Mouse (Mus musculus) lung, embryonic 15.5 days (tissue): ENCODE results near the gene Acacb. TPM values are rescaled to one million over a fixed set of nuclear protein-coding genes. Genes with fewer than 3 reads are reported as not detected.

Experiments
- ATAC-seq: fragments of 200-750 bp; cut with Nextera tagmentation; 2 replicates; pipeline ENCODE4 v1.8.0; 2017; ENCODE audit warnings: moderate number of reproducible peaks, borderline replicate concordance; ENCODE audit not compliant: low FRiP score, low TSS enrichment; ENCODE audit errors: extremely low read depth
- H3K27ac ChIP-seq: fragments of 300-500 bp; sonication (generic); 2 replicates; pipeline ENCODE4 v1.5.1; 2015; ENCODE audit warnings: moderate library complexity, mild to moderate bottlenecking, inconsistent platforms
- H3K27me3 ChIP-seq: fragments of 300-500 bp; sonication (generic); 2 replicates; pipeline ENCODE4 v1.6.1; 2015; ENCODE audit warnings: inconsistent platforms
- H3K36me3 ChIP-seq: fragments of 300-500 bp; sonication (generic); 2 replicates; pipeline ENCODE4 v1.6.1; 2015; ENCODE audit warnings: inconsistent platforms
- H3K4me1 ChIP-seq: fragments of 300-500 bp; sonication (generic); 2 replicates; pipeline ENCODE4 v1.6.1; 2015; ENCODE audit warnings: inconsistent platforms
- H3K4me2 ChIP-seq: fragments of 300-500 bp; sonication (generic); 2 replicates; pipeline ENCODE4 v1.6.1; 2015; ENCODE audit warnings: inconsistent platforms, mild to moderate bottlenecking, moderate library complexity
- H3K4me3 ChIP-seq: fragments of 300-500 bp; sonication (generic); 2 replicates; pipeline ENCODE4 v1.5.1; 2015; ENCODE audit warnings: mild to moderate bottlenecking, inconsistent platforms
- H3K9ac ChIP-seq: fragments of 300-500 bp; sonication (generic); 2 replicates; pipeline ENCODE4 v1.6.1; 2015; ENCODE audit warnings: inconsistent platforms
- H3K9me3 ChIP-seq: fragments of 300-500 bp; sonication (generic); 2 replicates; pipeline ENCODE4 v1.6.1; 2016; ENCODE audit warnings: inconsistent platforms
- WGBS: fragments of 180-500 bp; shearing (Covaris S2); methylation state at CpG from one replicate; pipeline ENCODE4 v1.1.7; 2015; 5-methylcytosine and 5-hydroxymethylcytosine counted together
- polyA plus RNA-seq: library from polyadenylated mRNA; unstranded; fragments of >200 nt; fragmentation: Nextera tagmentation; extraction: Ambion mirVana; gene quantifications from 2 replicates; pipeline ENCODE4 v1.2.1, GENCODE M21; 2015

Gene Acacb
- 1.7 and 2.4 TPM in 2 replicates for polyA plus RNA-seq

- WGBS: 35% methylated on average over 19 of the region's 19 CpGs
These were observed at the start of gene Acacb for GRCm38 (mm10) chr5:114146028-114146888. Gene Acacb (plus strand): TSS chr5:114146535.

GRCm38 (mm10) chr5:114099709-114100389, 46.5 kb upstream of the Acacb start:
- Histone ChIP-seq H3K4me3 (peak overlapping the region; percentile 94), H3K27me3 (no peaks in the 10 kb centered on the region), H3K9me3 (no peaks in the 10 kb centered on the region), H3K4me2 (peak overlapping the region; percentile 88), H3K36me3 (0 out of 2 replicates have a peak, but pooled peaks cover 6% of the 10 kb centered on the region), H3K9ac (peak overlapping the region; percentile 95), H3K4me1 (peaks cover 15% of the 10 kb centered on the region), H3K27ac (peak overlapping the region; percentile 45)
- peak; percentile 92 for ATAC-seq
- WGBS: 6% methylated on average over 37 of the region's 37 CpGs

More at GRCm38 (mm10) chr5:114146028-114146888, at the start of gene Acacb:
- ATAC-seq: no peak
- Histone ChIP-seq H3K27me3 (no peaks in the 10 kb centered on the region), H3K9me3 (no peaks in the 10 kb centered on the region), H3K4me1 (peaks cover 3% of the 10 kb centered on the region; the same call in 1 of the 2 replicates), H3K4me2 (no peak within 1 kb of the TSS), H3K4me3 (no peak within 1 kb of the TSS), H3K27ac (no peak within 1 kb of the TSS), H3K9ac (no peak within 1 kb of the TSS), H3K36me3 (no peaks in the 10 kb centered on the region)

GRCm38 (mm10) chr5:114100390-114101099, 45.8 kb upstream of the Acacb start:
- H3K4me3 ChIP-seq: peak overlapping the region; percentile 94
- peaks cover 15% of the 10 kb centered on the region for H3K4me1 ChIP-seq
- no peaks in the 10 kb centered on the region for H3K27me3 ChIP-seq
- 3% methylated on average over 54 of the region's 64 CpGs for WGBS
- H3K9me3 ChIP-seq: no peaks in the 10 kb centered on the region
- H3K27ac ChIP-seq: peak overlapping the region; percentile 45
- peaks cover 6% of the 10 kb centered on the region; the same call in 1 of the 2 replicates for H3K36me3 ChIP-seq
- peak overlapping the region; percentile 95 for H3K9ac ChIP-seq
- peak; percentile 80; the same call in 1 of the 2 replicates for ATAC-seq
- peak overlapping the region; percentile 88 for H3K4me2 ChIP-seq

GRCm38 (mm10) chr5:114101873-114102272, 44.5 kb upstream of the Acacb start:
- H3K4me2 ChIP-seq: no peak overlapping the region
- no peaks in the 10 kb centered on the region for H3K9me3 ChIP-seq
- no peak overlapping the region for H3K9ac ChIP-seq
- H3K4me1 ChIP-seq: peaks cover 15% of the 10 kb centered on the region
- no peak for ATAC-seq
- no peaks in the 10 kb centered on the region for H3K27me3 ChIP-seq
- H3K27ac ChIP-seq: no peak overlapping the region
- peaks cover 20% of the 10 kb centered on the region for H3K36me3 ChIP-seq
- 82% methylated on average over 4 of the region's 4 CpGs for WGBS
- H3K4me3 ChIP-seq: no peak overlapping the region

GRCm38 (mm10) chr5:114102807-114103206, 43.5 kb upstream of the Acacb start:
- no peak overlapping the region for H3K4me3 ChIP-seq
- no peaks in the 10 kb centered on the region for H3K27me3 ChIP-seq
- WGBS: 72% methylated on average over 1 of the region's 1 CpGs
- no peak overlapping the region for H3K27ac ChIP-seq
- H3K4me2 ChIP-seq: no peak overlapping the region
- ATAC-seq: no peak
- H3K4me1 ChIP-seq: peaks cover 15% of the 10 kb centered on the region
- peaks cover 25% of the 10 kb centered on the region for H3K36me3 ChIP-seq
- no peaks in the 10 kb centered on the region for H3K9me3 ChIP-seq
- no peak overlapping the region for H3K9ac ChIP-seq

GRCm38 (mm10) chr5:114106391-114106935, 39.9 kb upstream of the Acacb start:
- Histone ChIP-seq H3K36me3 (peaks cover 61% of the 10 kb centered on the region), H3K4me1 (peaks cover 4% of the 10 kb centered on the region), H3K9ac (no peak overlapping the region), H3K27me3 (no peaks in the 10 kb centered on the region), H3K27ac (no peak overlapping the region), H3K4me3 (no peak overlapping the region), H3K9me3 (no peaks in the 10 kb centered on the region), H3K4me2 (no peak overlapping the region)
- no peak for ATAC-seq
- WGBS: 75% methylated on average over 16 of the region's 16 CpGs

GRCm38 (mm10) chr5:114113334-114113733, 33.0 kb upstream of the Acacb start:
- ATAC-seq: no peak
- Histone ChIP-seq H3K27ac (no peak overlapping the region), H3K36me3 (peaks cover 60% of the 10 kb centered on the region), H3K27me3 (no peaks in the 10 kb centered on the region), H3K4me2 (no peak overlapping the region), H3K4me3 (no peak overlapping the region), H3K9me3 (no peaks in the 10 kb centered on the region), H3K4me1 (no peaks in the 10 kb centered on the region), H3K9ac (no peak overlapping the region)
- 81% methylated on average over 6 of the region's 6 CpGs for whole genome bisulfite sequencing

GRCm38 (mm10) chr5:114115030-114115429, 31.3 kb upstream of the Acacb start:
- no peak for ATAC-seq
- Histone ChIP-seq H3K27me3 (no peaks in the 10 kb centered on the region), H3K9me3 (no peaks in the 10 kb centered on the region), H3K4me1 (no peaks in the 10 kb centered on the region), H3K9ac (no peak overlapping the region), H3K27ac (no peak overlapping the region), H3K4me3 (no peak overlapping the region), H3K36me3 (peaks cover 50% of the 10 kb centered on the region), H3K4me2 (no peak overlapping the region)
- WGBS: 73% methylated on average over 5 of the region's 5 CpGs

- Histone ChIP-seq H3K4me1 (no peaks in the 10 kb centered on the region), H3K36me3 (peaks cover 50% of the 10 kb centered on the region), H3K27me3 (no peaks in the 10 kb centered on the region), H3K4me2 (no peak overlapping the region), H3K9me3 (no peaks in the 10 kb centered on the region), H3K27ac (no peak overlapping the region), H3K4me3 (no peak overlapping the region), H3K9ac (no peak overlapping the region)
- WGBS: 73% methylated on average over 7 of the region's 7 CpGs
- no peak for ATAC-seq
These were observed 29.7 kb upstream of the Acacb start for GRCm38 (mm10) chr5:114116586-114116985.

GRCm38 (mm10) chr5:114119806-114120205, 26.5 kb upstream of the Acacb start:
- H3K9me3 ChIP-seq: no peaks in the 10 kb centered on the region
- no peak overlapping the region for H3K4me3 ChIP-seq
- no peak overlapping the region for H3K27ac ChIP-seq
- no peak overlapping the region for H3K9ac ChIP-seq
- no peaks in the 10 kb centered on the region for H3K4me1 ChIP-seq
- H3K4me2 ChIP-seq: no peak overlapping the region
- no peak for ATAC-seq
- 72% methylated on average over 4 of the region's 4 CpGs for WGBS
- peaks cover 53% of the 10 kb centered on the region for H3K36me3 ChIP-seq
- no peaks in the 10 kb centered on the region for H3K27me3 ChIP-seq

- ATAC-seq: no peak
- H3K27me3 ChIP-seq: no peaks in the 10 kb centered on the region
- WGBS: 94% methylated on average over 3 of the region's 3 CpGs
These were observed 20.3 kb upstream of the Acacb start for GRCm38 (mm10) chr5:114126008-114126407.

More at GRCm38 (mm10) chr5:114126008-114126407, 20.3 kb upstream of the Acacb start:
- no peak overlapping the region for H3K27ac ChIP-seq
- H3K4me1 ChIP-seq: peaks cover 10% of the 10 kb centered on the region
- no peak overlapping the region for H3K4me2 ChIP-seq
- H3K9me3 ChIP-seq: no peaks in the 10 kb centered on the region
- H3K36me3 ChIP-seq: peaks cover 30% of the 10 kb centered on the region
- H3K9ac ChIP-seq: no peak overlapping the region
- no peak overlapping the region for H3K4me3 ChIP-seq
